Mouse (Mus musculus) lung, adult 10 weeks (tissue): ENCODE measurements around the gene Hes6. TPM values are rescaled to one million over a fixed set of nuclear protein-coding genes. Genes with fewer than 3 reads are reported as not detected.

Experiments
- polyA plus RNA-seq: library from polyadenylated mRNA; stranded (reverse); fragments of 350-450 nt; fragmentation: Illumina TruSeq; extraction: RNeasy Lipid Tissue Mini Kit (QIAGEN cat#74804); gene quantifications from one replicate; pipeline ENCODE4 v1.2.3, GENCODE M21; 2014; ENCODE audit warnings: low read depth, low replicate concordance; ENCODE audit not compliant: insufficient read depth

Hes6 gene
- polyA plus RNA-seq, result 36.2 TPM

GRCm38 (mm10) chr1:91413898-91414594 is at the start of gene Hes6:
TSS of gene Hes6 (minus strand) at chr1:91414038.

DNA sequence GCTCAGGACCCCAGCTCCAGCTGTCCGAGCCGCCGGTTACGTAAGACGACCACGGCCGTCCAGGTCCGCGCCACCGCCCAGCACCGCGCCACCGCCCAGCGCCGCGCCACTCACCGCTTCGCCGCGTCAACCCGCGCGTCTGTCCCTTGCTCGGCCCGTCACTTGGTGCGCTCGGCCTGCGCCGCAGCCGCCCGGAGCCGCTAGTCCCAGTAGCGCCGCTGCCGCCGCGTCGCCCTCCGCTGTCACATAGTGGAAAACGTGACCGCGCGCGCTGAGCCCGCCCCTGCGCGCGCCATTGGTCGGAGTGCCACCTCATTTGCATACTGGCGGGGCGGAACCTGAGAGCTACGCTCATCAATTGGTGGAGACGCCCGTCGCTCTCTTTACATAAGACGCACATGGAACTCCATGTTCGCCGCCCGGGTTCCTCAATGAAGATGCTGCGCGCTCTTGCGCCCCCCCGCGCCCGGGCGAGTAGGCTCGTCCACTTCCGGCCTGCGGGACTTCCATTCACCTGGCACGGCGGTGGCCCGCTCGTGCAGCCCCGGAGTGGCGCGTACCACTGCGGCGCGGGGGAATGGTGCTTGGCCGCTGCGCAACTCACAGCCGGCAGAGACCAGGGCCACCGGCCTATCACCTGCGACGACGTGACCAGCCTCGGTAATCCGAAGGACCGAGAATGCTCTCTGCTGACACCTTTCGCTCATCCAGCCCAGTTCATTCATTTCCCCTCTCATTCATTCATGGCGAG is 45.4 kb upstream of the Hes6 start, which contains the start of gene Per2:
TSS of gene Per2 (minus strand) at position 266 of the 751 bp plus-strand sequence.

GRCm38 (mm10) chr1:91398260-91399062 is 15.4 kb downstream of the Hes6 start, which contains the start of gene Ilkap:
TSS of gene Ilkap (minus strand) at chr1:91398815.

DNA sequence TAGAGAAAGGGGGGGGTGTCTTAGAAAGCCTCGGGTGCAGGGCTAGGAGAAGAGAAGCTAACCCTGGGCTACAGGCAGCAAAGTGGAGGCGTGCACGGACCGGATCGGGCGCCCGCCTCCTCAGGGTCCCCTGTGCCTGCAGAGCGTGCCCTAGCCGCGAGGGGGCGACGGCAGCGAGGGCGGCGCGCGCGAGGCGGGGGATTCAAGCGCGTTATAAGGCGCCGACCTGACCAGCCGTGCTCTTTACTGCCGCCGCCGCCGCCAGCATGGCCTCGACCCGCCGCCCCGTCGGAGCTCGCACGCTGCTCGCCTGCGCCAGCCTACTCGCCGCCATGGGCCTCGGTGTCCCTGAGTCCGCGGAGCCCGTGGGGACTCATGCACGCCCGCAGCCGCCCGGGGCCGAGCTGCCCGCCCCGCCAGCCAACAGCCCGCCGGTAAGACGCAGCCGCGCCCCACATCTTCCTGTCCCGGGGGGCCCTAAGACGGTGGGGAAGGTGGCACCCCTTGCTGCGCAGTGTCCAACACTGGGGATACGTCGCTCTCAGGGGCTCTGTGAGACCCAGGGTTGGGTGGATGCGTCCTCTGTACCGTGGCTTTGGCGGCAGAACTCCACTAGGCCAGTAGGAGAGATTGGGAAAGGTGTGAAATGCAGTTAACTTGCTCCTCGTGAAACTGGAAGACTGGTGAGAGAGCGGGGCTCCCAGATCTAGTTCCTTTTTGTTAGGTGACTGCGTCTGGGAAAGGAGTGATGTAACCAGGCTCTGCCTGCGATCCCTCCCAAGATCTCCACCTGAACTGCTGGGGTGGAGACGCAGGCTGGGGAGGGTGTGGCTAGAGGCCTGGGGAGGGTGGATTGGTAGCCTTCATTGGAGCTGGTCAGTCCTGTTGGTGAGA is 47.4 kb downstream of the Hes6 start, which contains the start of gene Erfe:
TSS of gene Erfe (plus strand) at position 216 of the 894 bp plus-strand sequence.

Other genes with a start within 250 kb of the Hes6 start
- 32.9 TPM for gene Ramp1, start 234.2 kb downstream of the Hes6 start, polyA plus RNA-seq
- 38.3 TPM for gene Ube2f, start 163.7 kb downstream of the Hes6 start, polyA plus RNA-seq
- 14.3 TPM for gene Scly, start 115.7 kb downstream of the Hes6 start, polyA plus RNA-seq
- 0.08 TPM for gene Espnl, start 92.0 kb downstream of the Hes6 start, polyA plus RNA-seq
- gene Klhl30, start 63.0 kb downstream of the Hes6 start, polyA plus RNA-seq, result 0.38 TPM
- 0.11 TPM for gene Erfe, start 47.6 kb downstream of the Hes6 start, polyA plus RNA-seq
- 67.9 TPM for gene Ilkap, start 15.2 kb downstream of the Hes6 start, polyA plus RNA-seq
- gene Per2, start 45.3 kb upstream of the Hes6 start, polyA plus RNA-seq, result 2.2 TPM
- gene Traf3ip1, start 80.6 kb upstream of the Hes6 start, polyA plus RNA-seq, result 17.5 TPM
- gene Asb1, start 126.5 kb upstream of the Hes6 start, polyA plus RNA-seq, result 6.1 TPM